Mouse (Mus musculus): ENCODE results near the gene Desi1.

Desi1 gene

DNA sequence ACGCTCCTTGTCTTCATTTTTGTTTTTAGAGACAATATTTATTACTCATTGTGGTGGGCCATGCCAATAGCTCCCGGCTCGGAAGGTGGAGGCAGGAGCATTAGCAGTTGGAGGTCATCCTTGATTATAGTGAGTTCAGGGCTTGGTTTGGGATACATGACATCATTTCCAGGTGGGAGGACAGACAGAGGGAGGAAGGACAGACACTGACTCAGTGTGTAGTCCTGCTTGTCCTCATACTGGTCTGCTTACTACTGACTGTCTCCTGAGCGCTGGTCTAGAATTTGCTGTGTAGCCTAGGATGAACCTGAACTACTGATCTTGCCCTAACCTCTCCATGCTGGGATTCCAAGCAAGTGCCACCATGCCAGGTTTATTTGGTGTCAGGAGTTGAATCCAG lies at the start of gene Desi1:
Gene Desi1 (minus strand): TSS at position 101 of the 400 bp plus-strand sequence.
- DNase-seq (ENCODE audit: extremely low read depth, insufficient read length, low spot score): no peak

DNA sequence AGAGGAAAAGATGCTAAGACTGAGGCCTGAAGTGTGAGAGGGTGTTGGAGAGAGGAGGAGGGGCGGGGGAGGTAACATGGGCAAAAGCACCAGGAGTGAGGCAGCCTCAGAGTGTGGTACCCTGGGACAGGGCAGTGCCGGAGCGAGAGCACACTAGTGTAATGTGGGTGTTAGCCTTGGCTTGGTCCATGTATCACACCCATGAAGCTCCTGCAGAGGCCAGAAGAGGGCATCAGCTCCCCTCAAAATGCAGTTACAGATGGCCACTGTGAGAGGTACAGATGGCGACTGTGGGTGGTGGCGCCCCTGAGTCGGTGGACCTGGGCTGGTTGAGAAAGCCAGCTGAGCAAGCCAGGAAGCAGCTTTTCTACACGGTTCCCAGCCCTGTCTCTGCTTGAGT lies 47.5 kb upstream of the Desi1 start:
- no peak for DNase-seq (ENCODE audit: extremely low read depth, insufficient read length, low spot score)

DNA sequence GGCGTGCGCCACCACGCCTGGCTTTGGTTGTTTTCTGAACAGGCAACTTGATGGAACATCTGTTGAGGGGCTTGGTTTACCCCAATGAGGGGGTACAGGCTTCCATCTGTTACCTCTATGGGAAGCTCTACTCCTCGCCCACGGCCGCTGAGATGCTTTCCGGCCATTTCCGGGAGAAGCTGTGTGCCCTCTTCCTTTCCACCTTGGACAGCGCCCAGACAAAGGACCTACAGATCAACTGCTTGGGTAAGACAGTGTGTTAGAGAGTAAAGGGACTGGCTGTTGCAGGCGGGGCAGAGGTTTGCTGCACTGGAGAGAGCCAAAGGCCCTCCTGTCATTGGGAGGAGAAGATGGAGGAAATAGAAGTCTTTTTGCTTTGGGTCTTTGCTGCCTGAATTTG lies 46.2 kb upstream of the Desi1 start:
- DNase-seq (ENCODE audit: extremely low read depth, insufficient read length, low spot score): no peak

DNA sequence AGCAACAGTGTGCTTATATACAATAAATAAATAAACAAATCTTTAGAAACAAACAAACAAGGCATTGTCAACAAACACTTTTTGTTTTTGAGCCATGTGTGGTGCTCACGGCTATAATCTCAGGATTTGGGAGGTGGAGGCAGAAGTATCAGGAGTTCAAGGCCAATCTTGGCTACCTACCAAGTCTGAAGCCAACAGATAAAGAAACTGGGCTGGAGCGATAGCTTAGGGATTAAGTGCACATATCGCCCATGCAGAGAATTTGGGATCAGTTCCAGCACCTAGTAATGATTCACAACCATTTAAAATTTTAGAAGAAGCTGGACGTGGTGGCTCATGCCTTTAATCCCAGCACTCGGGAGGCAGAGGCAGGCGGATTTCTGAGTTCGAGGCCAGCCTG lies 39.8 kb upstream of the Desi1 start:
- DNase-seq (ENCODE audit: extremely low read depth, insufficient read length, low spot score): no peak

DNA sequence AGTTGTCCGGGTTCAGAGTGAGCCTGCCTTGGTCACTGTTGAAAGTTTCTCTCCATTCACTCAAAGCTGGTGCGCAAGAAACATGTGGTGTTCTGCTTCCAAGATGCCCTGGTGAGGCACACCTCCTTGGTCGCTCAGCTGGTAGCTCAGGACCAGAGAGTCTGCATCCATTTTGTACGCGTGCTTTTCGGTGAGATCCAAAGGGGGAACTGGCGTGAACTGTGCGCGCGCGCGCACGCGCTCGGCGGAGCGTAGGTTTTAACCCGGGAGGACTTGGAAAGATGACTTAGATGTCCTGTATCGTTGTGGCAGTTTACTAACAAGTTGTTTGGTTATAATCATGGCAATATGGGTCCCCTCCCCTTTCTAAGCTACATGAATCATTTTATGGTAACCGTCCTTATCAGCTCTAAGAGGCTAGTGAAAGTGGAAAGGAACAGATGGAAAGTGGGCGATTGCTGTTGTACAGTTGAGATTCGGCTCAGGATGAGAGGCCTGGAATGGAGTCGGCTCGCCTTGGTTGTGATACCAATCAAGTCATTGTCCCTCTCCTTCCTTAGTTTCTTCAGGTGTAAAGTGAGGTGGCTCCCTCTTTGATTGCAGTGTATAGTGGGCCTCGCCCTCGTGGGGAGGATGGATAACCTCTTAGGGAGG lies 38.3 kb upstream of the Desi1 start:
- no peak for DNase-seq (ENCODE audit: extremely low read depth, insufficient read length, low spot score)

- DNase-seq (ENCODE audit: extremely low read depth, insufficient read length, low spot score): no peak
Measured at GRCm38 (mm10) chr15:82069898-82070297, 36.2 kb upstream of the Desi1 start, which contains the start of gene Mei1. Mei1 (plus strand) TSS chr15:82069996.

GRCm38 (mm10) chr15:82065511-82065910 lies 31.8 kb upstream of the Desi1 start:
- DNase-seq (ENCODE audit: extremely low read depth, insufficient read length, low spot score): peak; percentile 29

GRCm38 (mm10) chr15:82063909-82064308 lies 30.2 kb upstream of the Desi1 start:
- DNase-seq (ENCODE audit: extremely low read depth, insufficient read length, low spot score): no peak

DNA sequence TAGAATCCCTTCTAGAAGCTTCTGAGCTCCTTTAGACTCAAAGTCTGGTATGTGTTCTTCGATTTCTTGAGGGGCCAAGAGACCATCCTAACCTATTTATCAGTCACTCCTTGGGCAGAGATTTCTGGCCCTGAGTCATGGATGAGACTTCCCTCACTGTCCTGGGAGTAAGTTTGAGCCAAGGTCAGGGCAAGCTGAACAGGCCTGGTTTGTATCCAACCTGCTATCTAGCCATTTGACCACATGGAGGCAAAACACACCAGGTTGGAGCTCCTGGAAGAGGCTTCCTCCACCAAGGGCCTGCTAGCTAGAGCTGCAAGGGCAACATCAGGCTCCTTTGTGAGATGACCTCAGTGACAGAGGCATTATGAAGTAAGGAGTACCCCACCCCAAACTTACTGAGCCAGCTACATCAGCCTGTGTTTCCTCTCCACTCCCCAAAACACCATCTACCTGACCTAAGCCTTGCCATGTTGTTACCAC lies 25.1 kb upstream of the Desi1 start, which contains the start of gene 4930407I10Rik:
Gene 4930407I10Rik (plus strand): TSS at position 433 of the 483 bp plus-strand sequence.
- DNase-seq (ENCODE audit: extremely low read depth, insufficient read length, low spot score): no peak

DNA sequence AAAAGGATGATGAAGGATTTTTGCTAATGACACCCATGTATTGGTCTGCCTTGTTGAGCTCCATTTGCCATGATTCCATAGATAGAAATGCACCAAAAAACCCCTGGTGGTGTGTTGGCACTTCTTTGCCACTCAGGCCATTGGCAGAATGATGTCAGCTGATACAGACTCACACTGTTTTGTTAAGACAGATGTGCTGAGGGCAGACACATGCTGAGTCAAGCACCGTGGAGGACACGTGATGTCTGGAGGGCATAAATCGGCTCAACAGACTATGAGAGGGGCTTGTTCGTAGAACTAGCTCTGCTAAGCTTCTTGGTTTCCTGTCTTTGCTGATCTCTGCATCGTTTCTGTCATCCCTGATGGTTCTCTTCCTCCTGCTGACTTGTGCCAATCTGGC lies 18.9 kb upstream of the Desi1 start:
- DNase-seq (ENCODE audit: extremely low read depth, insufficient read length, low spot score): no peak

DNA sequence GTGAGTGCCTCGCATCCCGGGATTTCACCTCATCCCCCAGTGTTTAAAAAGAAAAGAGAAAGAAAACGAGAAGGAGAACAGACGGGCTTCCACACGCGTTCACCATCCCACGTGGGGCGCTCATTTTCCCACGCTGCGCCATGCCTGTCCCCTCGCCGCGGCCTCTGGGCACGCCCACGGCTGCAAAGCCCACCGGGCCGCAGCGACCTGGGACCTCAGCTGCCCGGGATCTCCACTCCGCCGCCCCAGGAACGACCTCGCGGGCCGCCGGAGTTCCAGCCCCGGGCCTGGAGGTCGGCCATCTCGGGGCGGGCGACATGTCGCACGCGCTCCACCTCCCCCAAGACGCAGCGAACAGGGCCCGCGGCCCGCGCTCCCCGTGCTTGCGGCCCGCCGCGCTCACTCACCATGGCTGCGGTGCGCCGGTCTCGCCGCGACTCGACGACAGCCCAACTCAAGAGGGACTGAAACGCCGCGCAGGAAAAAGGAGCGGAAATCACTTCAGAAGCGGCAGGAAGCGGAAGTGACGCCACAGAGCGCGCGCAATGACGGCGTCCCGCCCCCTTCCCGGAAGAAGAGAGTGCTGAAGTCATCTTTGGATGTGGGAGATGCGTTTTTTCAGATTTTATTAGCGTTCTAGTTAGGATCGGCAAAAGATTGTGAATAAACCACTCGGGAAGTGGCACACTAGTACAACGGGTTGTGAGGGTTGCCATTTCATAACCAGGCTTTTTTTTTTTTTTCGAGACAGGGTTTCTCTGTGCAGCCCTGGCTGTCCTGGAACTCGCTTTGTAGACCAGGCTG lies 13.6 kb upstream of the Desi1 start, which contains the start of gene Snu13:
Gene Snu13 (minus strand): TSS at position 519 of the 804 bp plus-strand sequence.
- DNase-seq (ENCODE audit: extremely low read depth, insufficient read length, low spot score): peak; percentile 88

GRCm38 (mm10) chr15:82046246-82046891 lies 12.7 kb upstream of the Desi1 start:
- DNase-seq (ENCODE audit: extremely low read depth, insufficient read length, low spot score): peak; percentile 28

DNA sequence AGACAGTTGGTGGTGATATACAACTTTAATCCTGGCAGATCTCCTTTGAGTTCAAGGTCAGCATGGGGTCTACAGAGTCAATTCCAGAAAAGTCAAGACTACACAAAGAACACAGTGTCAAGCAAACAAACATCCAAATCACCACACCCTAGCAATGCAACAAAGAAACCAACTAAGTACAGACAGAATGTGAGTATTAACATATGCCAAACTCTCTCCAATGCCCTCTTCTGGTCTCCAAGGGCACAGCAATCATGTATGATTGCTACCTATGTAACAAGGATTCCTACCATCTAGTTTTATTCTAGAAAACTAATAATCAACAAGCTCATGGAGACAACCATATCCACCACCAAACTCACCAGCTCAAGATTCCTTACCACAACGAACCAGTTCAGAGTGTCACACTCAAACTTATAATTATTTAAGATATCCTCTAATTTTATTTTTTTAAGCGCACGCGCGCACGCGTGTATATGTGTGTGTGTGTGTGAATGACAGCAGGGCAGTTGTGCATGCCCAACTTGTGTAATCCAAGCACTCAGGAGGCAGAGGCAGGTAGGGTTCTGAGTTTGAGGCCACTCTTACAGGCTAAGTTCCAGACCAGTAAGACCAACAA lies 10.6 kb upstream of the Desi1 start:
- DNase-seq (ENCODE audit: extremely low read depth, insufficient read length, low spot score): no peak

DNA sequence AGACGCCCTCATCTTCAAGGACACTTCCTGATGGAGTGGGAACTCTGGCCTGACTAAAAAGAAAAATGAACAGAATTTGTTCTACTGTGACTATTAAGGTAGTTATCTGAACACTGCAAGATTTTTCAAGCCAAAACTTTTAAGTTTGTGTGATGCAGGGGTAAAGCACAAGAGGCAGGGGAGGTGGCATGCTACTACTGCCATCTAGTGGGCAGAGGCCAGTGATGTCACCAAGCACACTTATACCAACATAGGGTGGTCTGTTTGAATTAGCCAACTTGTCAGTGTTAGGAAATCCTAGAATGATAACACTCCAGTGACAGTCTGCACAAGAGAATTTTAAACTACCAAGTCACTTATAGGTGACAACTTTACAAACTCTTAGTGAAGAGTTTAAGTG lies 7.0 kb upstream of the Desi1 start:
- DNase-seq (ENCODE audit: extremely low read depth, insufficient read length, low spot score): no peak

DNA sequence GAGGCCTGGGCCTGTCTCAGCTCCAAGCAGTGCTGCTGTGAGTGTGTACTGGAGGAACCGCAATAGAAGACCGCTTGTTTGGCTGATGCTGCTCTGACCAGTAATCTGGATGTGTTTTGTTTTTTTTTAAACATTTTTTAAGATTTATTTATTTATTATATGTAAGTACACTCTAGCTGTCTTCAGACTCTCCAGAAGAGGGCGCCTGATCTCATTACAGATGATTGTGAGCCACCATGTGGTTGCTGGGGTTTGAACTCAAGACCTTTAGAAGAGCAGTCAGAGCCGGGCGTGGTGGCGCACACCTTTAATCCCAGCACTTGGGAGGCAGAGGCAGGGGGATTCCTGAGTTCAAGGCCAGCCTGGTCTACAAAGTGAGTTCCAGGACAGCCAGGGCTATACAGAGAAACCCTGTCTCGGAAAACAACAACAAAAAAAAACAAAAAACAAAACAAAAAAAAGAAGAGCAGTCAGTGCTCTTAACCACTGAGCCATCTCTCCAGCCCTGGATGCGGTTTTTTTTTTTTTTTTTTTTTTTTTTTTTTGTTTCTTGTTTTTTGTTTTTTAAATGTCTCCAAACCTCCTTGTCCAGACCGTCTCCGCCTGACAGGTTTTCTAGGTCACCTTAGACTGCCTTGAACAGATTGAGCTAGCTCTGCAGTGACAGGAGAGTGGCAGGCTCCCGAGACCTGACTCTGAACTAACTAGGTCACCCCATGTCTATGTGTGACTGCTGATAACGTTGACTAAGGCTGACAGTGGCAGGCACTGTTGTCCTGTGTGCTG lies 2.4 kb upstream of the Desi1 start:
- DNase-seq (ENCODE audit: extremely low read depth, insufficient read length, low spot score): no peak

GRCm38 (mm10) chr15:82032386-82032785 lies 1.3 kb downstream of the Desi1 start:
- no peak for DNase-seq (ENCODE audit: extremely low read depth, insufficient read length, low spot score)

DNA sequence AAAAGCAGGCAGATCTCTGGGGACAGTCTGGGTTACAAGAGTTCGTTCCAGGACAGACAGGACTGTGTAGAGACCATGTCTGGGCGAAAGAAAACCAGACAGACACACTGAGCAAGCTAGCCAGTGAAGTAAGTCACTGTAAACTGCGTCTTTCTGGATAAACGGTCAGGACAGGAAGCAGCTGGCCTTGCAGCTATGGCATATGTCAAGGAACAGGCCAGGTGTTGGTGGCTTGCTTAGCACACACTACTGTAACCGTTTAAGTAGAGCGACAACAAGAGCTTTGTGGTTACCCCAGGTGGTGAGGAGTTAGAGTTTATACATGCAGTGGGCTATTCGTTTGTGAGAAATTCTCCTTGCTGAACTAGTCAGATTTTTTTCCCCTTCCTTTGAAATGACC lies 5.9 kb downstream of the Desi1 start:
- no peak for DNase-seq (ENCODE audit: extremely low read depth, insufficient read length, low spot score)

- DNase-seq (ENCODE audit: extremely low read depth, insufficient read length, low spot score): no peak
Measured at GRCm38 (mm10) chr15:82027276-82027675, 6.4 kb downstream of the Desi1 start.

- no peak for DNase-seq (ENCODE audit: extremely low read depth, insufficient read length, low spot score)
Measured at GRCm38 (mm10) chr15:82023965-82024635, 9.6 kb downstream of the Desi1 start.
